Mouse (Mus musculus) layer of hippocampus, adult 8-10 months (tissue): ENCODE results near the gene Steap3. TPM values are rescaled to one million over a fixed set of nuclear protein-coding genes. Genes with fewer than 3 reads are reported as not detected.

ENCODE experiments used
- DNase-seq, 2 experiments: peaks; one replicate each; pipeline ENCODE4 v3.0.0; 2022; ENCODE audit warnings: low spot score in 2 of 2
- total RNA-seq, 4 experiments: library from RNA; stranded (reverse); gene quantifications; 2 replicates each; pipeline ENCODE4 v1.2.4; 2022

The Steap3 gene
- total RNA-seq, 4 experiments from 2014 or later = 8.0 to 9.8 (median 9.1) TPM

- DNase-seq = no peak
Observed at GRCm38 (mm10) chr1:120251193-120251592, 21.3 kb downstream of the Steap3 start.

GRCm38 (mm10) chr1:120250586-120250985, 21.9 kb downstream of the Steap3 start:
- DNase-seq = no peak

- no peak for DNase-seq
Observed at GRCm38 (mm10) chr1:120249842-120250241, 22.7 kb downstream of the Steap3 start.

GRCm38 (mm10) chr1:120248156-120248555, 24.3 kb downstream of the Steap3 start:
- peak; percentile 51 to 54 for DNase-seq

- DNase-seq = no peak
Observed at GRCm38 (mm10) chr1:120247351-120247750, 25.2 kb downstream of the Steap3 start.

- no peak for DNase-seq
Observed at GRCm38 (mm10) chr1:120246946-120247345, 25.6 kb downstream of the Steap3 start.

- peak; percentile 53 to 68 for DNase-seq
Observed at GRCm38 (mm10) chr1:120245661-120246131, 26.8 kb downstream of the Steap3 start.

GRCm38 (mm10) chr1:120244646-120245045, 27.9 kb downstream of the Steap3 start:
- no peak for DNase-seq

GRCm38 (mm10) chr1:120243987-120244386, 28.5 kb downstream of the Steap3 start:
- DNase-seq = no peak

- DNase-seq = no peak
Observed at GRCm38 (mm10) chr1:120237068-120237467, 35.4 kb downstream of the Steap3 start.

GRCm38 (mm10) chr1:120236424-120236823, 36.1 kb downstream of the Steap3 start:
- no peak for DNase-seq

GRCm38 (mm10) chr1:120235631-120236215, 36.8 kb downstream of the Steap3 start:
- DNase-seq = no peak

GRCm38 (mm10) chr1:120232170-120232569, 40.3 kb downstream of the Steap3 start:
- DNase-seq = no peak

GRCm38 (mm10) chr1:120231334-120231733, 41.2 kb downstream of the Steap3 start:
- peak in 1 of 2 experiments; percentile 48 for DNase-seq

GRCm38 (mm10) chr1:120229723-120230471, 42.6 kb downstream of the Steap3 start:
- DNase-seq = no peak

- DNase-seq = no peak
Observed at GRCm38 (mm10) chr1:120223613-120224012, 48.9 kb downstream of the Steap3 start.

- DNase-seq = no peak
Observed at GRCm38 (mm10) chr1:120221285-120221684, 51.2 kb downstream of the Steap3 start.

GRCm38 (mm10) chr1:120220841-120221240, 51.7 kb downstream of the Steap3 start:
- DNase-seq = no peak

- no peak for DNase-seq
Observed at GRCm38 (mm10) chr1:120208502-120209230, 63.8 kb downstream of the Steap3 start.

- DNase-seq = peak; percentile 56 to 60
Observed at GRCm38 (mm10) chr1:120207568-120207967, 64.9 kb downstream of the Steap3 start.

- no peak for DNase-seq
Observed at GRCm38 (mm10) chr1:120204834-120205233, 67.7 kb downstream of the Steap3 start.

GRCm38 (mm10) chr1:120203836-120204235, 68.7 kb downstream of the Steap3 start:
- DNase-seq = no peak
